Mouse (Mus musculus): ENCODE measurements around the gene Drap1. TPM values are rescaled to one million over a fixed set of nuclear protein-coding genes. Genes with fewer than 3 reads are reported as not detected.

Gene Drap1
- polyA plus RNA-seq, 1 experiment from 2014 or later: 191 TPM

DNA sequence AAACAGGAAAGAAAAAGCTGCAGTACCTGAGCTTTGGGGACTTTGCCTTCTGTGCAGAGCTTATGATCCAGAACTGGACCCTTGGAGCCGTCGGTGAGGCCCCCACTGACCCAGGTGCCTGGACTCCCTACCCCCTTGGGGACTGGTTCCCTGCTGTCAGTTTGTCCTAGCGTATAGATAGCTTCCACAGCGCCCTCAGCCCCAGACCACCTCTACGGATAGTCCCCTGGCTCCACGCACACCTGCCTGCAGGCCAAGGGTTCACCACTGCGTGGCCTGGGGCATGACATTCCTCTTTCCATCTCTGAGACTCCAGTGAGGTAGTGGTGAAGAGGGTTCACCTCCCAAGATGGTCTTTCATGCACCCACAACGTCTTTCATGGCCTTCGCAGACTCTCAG lies 38.4 kb upstream of the Drap1 start:
- H3K4me3 ChIP-seq (ENCODE audit: low read depth, low read length): no peak overlapping the region
- no peak overlapping the region for H3K27ac ChIP-seq (replicated peaks; ENCODE audit: low read depth, low read length)
- ATAC-seq (ENCODE audit: low read depth): no peak
- 83% methylated on average over 9 of the region's 9 CpGs for WGBS
- H3K4me1 ChIP-seq (ENCODE audit: control insufficient read depth, insufficient read depth, low read length): peaks cover 13% of the 10 kb centered on the region
- no peak overlapping the region for H3K4me2 ChIP-seq (ENCODE audit: low read depth, low read length)
- no peaks in the 10 kb centered on the region for H3K9me3 ChIP-seq (ENCODE audit: control insufficient read depth, low read length)
- no peak overlapping the region for H3K9ac ChIP-seq (ENCODE audit: low read depth, low read length)
- DNase-seq (ENCODE audit: low spot score): no peak
- H3K36me3 ChIP-seq (ENCODE audit: control insufficient read depth, insufficient read depth, low read length): peaks cover 53% of the 10 kb centered on the region
- H3K27me3 ChIP-seq (replicated peaks; ENCODE audit: control insufficient read depth, insufficient read depth, low read length): no peaks in the 10 kb centered on the region

DNA sequence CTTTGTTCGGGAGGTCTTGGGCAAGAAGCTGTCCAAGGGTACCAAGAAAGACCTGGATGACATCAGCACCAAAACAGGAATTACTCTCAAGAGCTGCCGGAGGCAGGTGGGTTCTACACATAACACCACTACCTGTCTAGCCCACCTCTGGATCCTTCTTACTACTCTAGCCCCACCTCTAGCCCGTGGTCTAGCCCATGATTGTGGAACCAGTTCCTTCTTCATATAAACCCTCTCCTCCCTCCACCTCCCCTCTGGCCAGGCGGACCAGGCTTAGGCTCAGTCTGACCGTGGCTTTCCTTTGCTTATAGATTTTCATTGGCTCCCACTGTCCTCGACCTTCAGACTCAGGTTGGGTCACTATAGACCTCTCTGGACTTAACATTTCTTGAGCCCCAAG lies 36.6 kb upstream of the Drap1 start:
- Histone ChIP-seq H3K4me2 (ENCODE audit: low read depth, low read length) (peak overlapping the region; percentile 96), H3K9me3 (ENCODE audit: control insufficient read depth, low read length) (no peaks in the 10 kb centered on the region), H3K27ac (replicated peaks; ENCODE audit: low read depth, low read length) (no peak overlapping the region), H3K27me3 (replicated peaks; ENCODE audit: control insufficient read depth, insufficient read depth, low read length) (no peaks in the 10 kb centered on the region), H3K36me3 (ENCODE audit: control insufficient read depth, insufficient read depth, low read length) (peaks cover 36% of the 10 kb centered on the region), H3K9ac (ENCODE audit: low read depth, low read length) (peak overlapping the region; percentile 71), H3K4me3 (ENCODE audit: low read depth, low read length) (peak overlapping the region; percentile 68), H3K4me1 (ENCODE audit: control insufficient read depth, insufficient read depth, low read length) (peaks cover 16% of the 10 kb centered on the region)
- 82% methylated on average over 6 of the region's 6 CpGs for WGBS
- ATAC-seq (ENCODE audit: low read depth) (no peak), DNase-seq (ENCODE audit: low spot score) (no peak)

DNA sequence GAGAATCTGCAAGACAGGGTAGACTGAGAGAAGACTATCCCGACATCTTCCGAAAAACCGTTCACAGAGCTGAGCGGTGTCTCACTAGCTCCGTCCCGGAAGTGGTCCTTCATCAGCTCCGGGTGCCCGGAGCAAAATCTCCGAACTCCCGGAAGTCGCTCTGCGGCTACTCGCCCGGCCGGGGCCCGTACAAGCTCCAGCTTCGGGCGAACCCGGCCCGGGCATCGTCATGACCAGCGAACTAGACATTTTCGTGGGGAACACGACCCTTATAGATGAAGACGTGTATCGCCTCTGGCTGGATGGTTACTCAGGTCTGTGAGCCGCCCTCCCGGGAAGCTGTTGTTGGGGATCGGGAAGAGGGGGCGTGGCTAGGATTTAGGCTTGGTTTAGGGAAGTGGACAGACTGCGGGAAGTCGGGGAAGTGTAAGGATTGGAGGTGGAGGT lies 35.7 kb upstream of the Drap1 start, which contains the start of gene Fibp:
Gene Fibp, plus strand, starts transcription at position 151 of the 447 bp plus-strand sequence.
- ATAC-seq (ENCODE audit: low read depth) (peak; percentile 74), DNase-seq (ENCODE audit: low spot score) (peak; percentile 94)
- no peaks in the 10 kb centered on the region for H3K27me3 ChIP-seq (replicated peaks; ENCODE audit: control insufficient read depth, insufficient read depth, low read length)
- H3K36me3 ChIP-seq (ENCODE audit: control insufficient read depth, insufficient read depth, low read length): peaks cover 27% of the 10 kb centered on the region
- H3K4me1 ChIP-seq (ENCODE audit: control insufficient read depth, insufficient read depth, low read length): peaks cover 25% of the 10 kb centered on the region
- WGBS: under 1% methylated on average over 30 of the region's 32 CpGs
- peak within 1 kb of the TSS; percentile 68 for H3K4me3 ChIP-seq (ENCODE audit: low read depth, low read length)
- no peak within 1 kb of the TSS; the same call in 1 of the 2 replicates for H3K27ac ChIP-seq (replicated peaks; ENCODE audit: low read depth, low read length)
- no peaks in the 10 kb centered on the region for H3K9me3 ChIP-seq (ENCODE audit: control insufficient read depth, low read length)
- H3K4me2 ChIP-seq (ENCODE audit: low read depth, low read length): peak within 1 kb of the TSS; percentile 96
- peak within 1 kb of the TSS; percentile 71 for H3K9ac ChIP-seq (ENCODE audit: low read depth, low read length)

DNA sequence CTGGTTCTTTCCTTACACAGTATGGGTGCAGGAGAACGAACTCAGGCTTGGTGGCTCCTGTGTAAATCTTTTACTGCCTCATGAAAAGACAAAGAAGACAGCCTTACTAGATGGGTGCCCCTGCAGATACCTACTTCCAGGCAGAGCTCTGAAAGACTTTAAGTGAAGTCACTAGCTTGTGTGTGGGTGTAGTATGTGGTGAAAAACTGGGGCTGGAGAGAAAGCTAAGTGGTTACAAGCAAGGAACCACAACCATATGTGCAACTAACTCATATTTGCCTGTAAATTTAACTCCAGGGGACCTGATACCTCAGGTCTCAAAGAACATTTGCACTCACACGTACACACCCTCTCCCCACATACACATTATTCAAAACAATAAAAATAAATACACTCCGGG lies 35.1 kb upstream of the Drap1 start:
- Histone ChIP-seq H3K9me3 (ENCODE audit: control insufficient read depth, low read length) (no peaks in the 10 kb centered on the region), H3K4me1 (ENCODE audit: control insufficient read depth, insufficient read depth, low read length) (peaks cover 27% of the 10 kb centered on the region), H3K27ac (replicated peaks; ENCODE audit: low read depth, low read length) (no peak overlapping the region), H3K9ac (ENCODE audit: low read depth, low read length) (peak overlapping the region; percentile 71), H3K4me3 (ENCODE audit: low read depth, low read length) (peak overlapping the region; percentile 68), H3K27me3 (replicated peaks; ENCODE audit: control insufficient read depth, insufficient read depth, low read length) (no peaks in the 10 kb centered on the region), H3K4me2 (ENCODE audit: low read depth, low read length) (peak overlapping the region; percentile 96), H3K36me3 (ENCODE audit: control insufficient read depth, insufficient read depth, low read length) (peaks cover 21% of the 10 kb centered on the region)
- WGBS: 33% methylated on average over 3 of the region's 3 CpGs
- ATAC-seq (ENCODE audit: low read depth) (no peak), DNase-seq (ENCODE audit: low spot score) (no peak)

DNA sequence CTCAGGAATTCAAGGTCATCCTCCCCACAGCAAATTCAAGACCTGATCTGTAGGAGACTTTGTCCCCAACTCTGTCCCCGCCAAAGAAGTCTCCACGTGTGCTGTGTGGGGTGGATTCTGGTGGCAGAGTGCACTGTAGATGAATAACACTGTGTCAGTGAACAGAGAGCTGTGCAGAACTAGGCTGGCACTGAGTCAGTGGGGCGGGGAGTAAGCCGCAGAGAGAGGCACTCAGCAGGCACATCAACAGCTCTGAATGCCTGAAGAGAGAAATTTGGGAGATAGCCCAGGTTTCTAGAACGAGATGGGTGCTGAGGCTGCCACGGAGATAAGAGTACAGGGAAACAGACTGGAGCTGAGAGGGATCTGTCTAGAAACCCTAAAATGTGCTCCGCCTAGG lies 34.2 kb upstream of the Drap1 start:
- Histone ChIP-seq H3K9ac (ENCODE audit: low read depth, low read length) (no peak overlapping the region), H3K4me3 (ENCODE audit: low read depth, low read length) (no peak overlapping the region), H3K9me3 (ENCODE audit: control insufficient read depth, low read length) (no peaks in the 10 kb centered on the region), H3K27ac (replicated peaks; ENCODE audit: low read depth, low read length) (no peak overlapping the region), H3K27me3 (replicated peaks; ENCODE audit: control insufficient read depth, insufficient read depth, low read length) (no peaks in the 10 kb centered on the region), H3K36me3 (ENCODE audit: control insufficient read depth, insufficient read depth, low read length) (peaks cover 22% of the 10 kb centered on the region), H3K4me1 (ENCODE audit: control insufficient read depth, insufficient read depth, low read length) (peaks cover 25% of the 10 kb centered on the region), H3K4me2 (ENCODE audit: low read depth, low read length) (no peak overlapping the region)
- WGBS: 70% methylated on average over 7 of the region's 7 CpGs
- ATAC-seq (ENCODE audit: low read depth): no peak
- no peak for DNase-seq (ENCODE audit: low spot score)

DNA sequence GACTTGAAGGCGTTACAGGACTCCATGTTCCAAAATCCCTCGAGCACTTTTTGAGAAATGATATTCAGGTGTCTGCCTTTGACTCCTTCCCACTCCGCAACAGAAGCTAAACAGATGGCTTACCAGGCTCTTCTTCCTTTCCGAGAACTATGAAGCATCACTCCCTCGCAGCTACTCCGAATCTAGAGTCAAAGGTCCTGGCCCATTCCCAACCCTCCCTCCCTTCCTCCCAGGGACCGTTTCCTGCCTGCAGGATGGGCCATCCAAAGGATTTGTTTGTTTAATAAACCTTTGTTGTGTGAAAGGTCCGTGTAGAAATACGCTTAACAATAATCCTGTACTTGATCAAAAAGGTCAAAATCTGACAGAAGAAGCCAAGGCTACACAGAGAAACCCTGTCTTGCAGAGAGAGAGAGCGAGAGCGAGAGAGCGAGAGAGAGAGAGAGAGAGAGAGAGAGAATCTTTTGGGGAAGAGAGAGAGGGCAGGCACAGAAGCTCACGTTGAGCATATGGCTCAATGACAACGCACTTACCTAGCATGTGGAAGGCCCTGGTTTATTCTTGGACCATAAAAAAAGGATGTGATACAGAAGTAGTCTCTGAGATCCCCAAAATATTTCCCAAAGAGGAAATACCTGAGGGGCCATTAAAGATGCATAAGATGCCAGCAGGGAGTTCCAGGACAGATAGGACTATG lies 33.1 kb upstream of the Drap1 start, which contains the start of gene Ccdc85b:
Gene Ccdc85b, minus strand, starts transcription at position 149 of the 697 bp plus-strand sequence.
- no peaks in the 10 kb centered on the region for H3K27me3 ChIP-seq (replicated peaks; ENCODE audit: control insufficient read depth, insufficient read depth, low read length)
- no peaks in the 10 kb centered on the region for H3K9me3 ChIP-seq (ENCODE audit: control insufficient read depth, low read length)
- DNase-seq (ENCODE audit: low spot score): no peak
- no peak for ATAC-seq (ENCODE audit: low read depth)
- peak within 1 kb of the TSS; percentile 100 for H3K4me2 ChIP-seq (ENCODE audit: low read depth, low read length)
- WGBS: 15% methylated on average over 14 of the region's 14 CpGs
- H3K27ac ChIP-seq (replicated peaks; ENCODE audit: low read depth, low read length): peak within 1 kb of the TSS; percentile 87
- peaks cover 14% of the 10 kb centered on the region for H3K36me3 ChIP-seq (ENCODE audit: control insufficient read depth, insufficient read depth, low read length)
- peak within 1 kb of the TSS; percentile 76 for H3K9ac ChIP-seq (ENCODE audit: low read depth, low read length)
- H3K4me1 ChIP-seq (ENCODE audit: control insufficient read depth, insufficient read depth, low read length): peaks cover 25% of the 10 kb centered on the region
- H3K4me3 ChIP-seq (ENCODE audit: low read depth, low read length): peak within 1 kb of the TSS; percentile 82

DNA sequence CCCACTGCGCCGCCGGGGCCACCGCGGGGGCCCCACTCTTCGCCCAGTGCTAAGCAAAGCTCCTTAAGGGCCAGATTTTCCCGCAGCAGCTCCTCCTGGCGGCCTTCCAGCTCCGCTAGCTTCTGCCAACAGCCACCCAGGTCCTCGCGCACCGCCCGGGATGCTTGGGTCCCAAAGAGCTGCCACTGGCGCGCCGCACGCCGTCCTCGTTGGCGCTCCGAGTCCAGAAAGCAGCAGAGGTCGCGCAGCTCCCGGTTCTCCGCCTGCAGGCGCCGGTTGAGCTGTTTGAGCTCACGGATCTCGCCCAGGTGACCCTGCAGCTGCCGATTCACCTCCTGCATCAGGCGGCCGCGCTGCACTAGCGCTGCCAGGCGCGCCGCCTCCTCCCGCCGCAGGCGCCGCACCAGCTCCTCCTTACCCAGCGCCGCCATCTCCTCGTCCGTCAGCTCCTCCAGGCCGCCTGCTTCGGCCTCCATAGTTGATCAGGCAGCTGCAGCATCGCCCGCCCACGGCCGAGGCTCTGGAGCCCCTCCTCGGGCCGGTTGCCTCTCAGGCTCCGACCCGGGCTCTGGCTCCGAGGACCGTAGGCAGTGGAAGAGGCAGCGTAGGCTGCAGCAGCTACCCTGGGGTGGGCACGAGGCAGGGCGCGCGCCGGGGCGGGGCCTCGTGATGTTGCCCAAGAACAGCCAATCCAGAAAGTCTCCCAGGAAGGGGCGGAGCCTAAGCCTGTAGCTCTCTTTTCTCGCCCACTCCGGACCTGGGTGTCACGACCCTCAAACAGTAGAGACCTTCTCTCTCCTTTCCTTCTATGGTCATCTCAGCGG lies 32.4 kb upstream of the Drap1 start:
- Histone ChIP-seq H3K4me1 (ENCODE audit: control insufficient read depth, insufficient read depth, low read length) (peaks cover 25% of the 10 kb centered on the region), H3K9me3 (ENCODE audit: control insufficient read depth, low read length) (no peaks in the 10 kb centered on the region), H3K9ac (ENCODE audit: low read depth, low read length) (peak overlapping the region; percentile 76), H3K4me3 (ENCODE audit: low read depth, low read length) (peak overlapping the region; percentile 82), H3K27ac (replicated peaks; ENCODE audit: low read depth, low read length) (peak overlapping the region; percentile 87), H3K27me3 (replicated peaks; ENCODE audit: control insufficient read depth, insufficient read depth, low read length) (no peaks in the 10 kb centered on the region), H3K36me3 (ENCODE audit: control insufficient read depth, insufficient read depth, low read length) (peaks cover 9% of the 10 kb centered on the region), H3K4me2 (ENCODE audit: low read depth, low read length) (peak overlapping the region; percentile 100)
- peak; percentile 95 for ATAC-seq (ENCODE audit: low read depth)
- peak; percentile 97 for DNase-seq (ENCODE audit: low spot score)
- WGBS: 0% methylated on average over 40 of the region's 70 CpGs

DNA sequence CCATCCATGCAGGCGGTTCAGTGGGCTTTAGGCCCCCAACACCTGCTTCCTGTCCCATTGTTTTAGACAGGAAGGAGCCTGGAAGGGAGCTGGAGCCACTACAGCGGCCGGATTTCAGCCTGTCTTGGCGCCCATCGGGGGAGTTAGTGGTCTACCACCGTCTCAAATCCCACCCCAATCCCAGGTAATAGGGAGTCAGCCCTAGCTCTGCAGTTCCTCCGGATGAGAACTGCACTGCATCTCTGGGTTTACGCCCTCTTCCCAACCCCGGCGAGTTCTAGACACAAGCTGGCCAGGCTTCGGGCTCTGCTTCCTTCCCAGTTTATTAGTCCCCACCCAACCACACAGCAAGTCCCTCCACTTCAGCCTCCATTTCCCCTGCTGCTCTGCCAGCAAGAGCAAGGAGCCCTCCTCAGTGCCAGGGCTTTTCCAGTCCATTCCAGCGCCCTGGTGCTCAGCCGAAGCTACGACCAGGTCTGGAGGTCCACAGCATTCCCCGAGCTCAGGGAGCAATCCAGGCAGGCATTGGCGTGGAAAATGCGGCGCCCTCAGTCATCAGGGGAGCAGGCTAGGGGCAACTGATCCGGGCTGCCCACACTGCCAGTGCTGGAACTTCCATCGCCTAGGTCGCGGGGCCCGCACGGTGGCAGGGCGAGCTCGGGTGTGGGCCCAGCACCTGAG lies 31.6 kb upstream of the Drap1 start:
- Histone ChIP-seq H3K9ac (ENCODE audit: low read depth, low read length) (peak overlapping the region; percentile 76), H3K4me1 (ENCODE audit: control insufficient read depth, insufficient read depth, low read length) (peaks cover 23% of the 10 kb centered on the region), H3K36me3 (ENCODE audit: control insufficient read depth, insufficient read depth, low read length) (peaks cover 9% of the 10 kb centered on the region), H3K9me3 (ENCODE audit: control insufficient read depth, low read length) (no peaks in the 10 kb centered on the region), H3K27ac (replicated peaks; ENCODE audit: low read depth, low read length) (peak overlapping the region; percentile 87), H3K4me2 (ENCODE audit: low read depth, low read length) (peak overlapping the region; percentile 100), H3K4me3 (ENCODE audit: low read depth, low read length) (peak overlapping the region; percentile 82), H3K27me3 (replicated peaks; ENCODE audit: control insufficient read depth, insufficient read depth, low read length) (no peaks in the 10 kb centered on the region)
- ATAC-seq (ENCODE audit: low read depth): no peak
- WGBS: 3% methylated on average over 22 of the region's 26 CpGs
- peak; percentile 29 for DNase-seq (ENCODE audit: low spot score)
